Mouse (Mus musculus): ENCODE data around the gene Wdpcp. TPM values are rescaled to one million over a fixed set of nuclear protein-coding genes. Genes with fewer than 3 reads are reported as not detected.
"Not testable (repeated sequence)": the region's sequence is repeated elsewhere in the genome, so short reads cannot be mapped to it uniquely, and the experiment has no call there.

Gene Wdpcp
- not detected in 2 replicates for polyA plus RNA-seq (2012)

DNA sequence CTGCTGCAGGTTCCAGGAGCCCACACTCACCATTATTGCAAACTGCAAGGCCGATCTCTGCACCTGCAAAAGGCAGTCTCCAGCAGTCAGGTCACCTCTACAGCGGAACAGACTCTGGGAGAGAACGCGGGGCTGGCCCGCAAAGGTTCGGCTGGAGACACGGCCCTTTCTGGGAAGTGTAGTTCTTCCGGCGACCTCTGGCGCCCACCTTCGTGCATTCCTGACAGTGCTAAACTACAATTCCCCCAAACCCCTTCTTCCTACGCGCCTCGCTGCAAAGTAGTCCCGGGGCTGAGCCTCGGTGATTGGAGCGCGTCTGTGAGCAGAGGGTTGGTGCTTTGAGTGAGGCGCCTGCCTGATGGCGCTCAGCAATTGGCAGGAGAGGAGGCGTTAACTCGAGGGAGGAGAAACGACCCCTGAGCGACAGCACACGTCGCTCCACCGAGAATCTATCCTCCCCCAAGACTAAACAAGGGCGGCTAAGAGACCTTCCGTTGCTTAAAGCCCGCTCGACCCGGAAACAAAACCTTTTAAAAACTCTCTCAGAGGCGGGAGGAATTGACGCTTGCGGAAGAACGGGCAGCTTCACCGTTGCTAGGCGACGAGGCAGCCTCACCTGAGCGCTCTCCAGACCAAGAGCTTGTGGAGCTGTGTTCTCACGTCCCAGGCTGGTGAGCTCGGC, at the start of gene Wdpcp, which contains the start of gene Mdh1:
Gene Wdpcp, plus strand, starts transcription at position 536 of the 682 bp plus-strand sequence.
Gene Mdh1, minus strand, starts transcription at position 668 of the 682 bp plus-strand sequence.
- TF ChIP-seq GATA1 (IDR thresholded peaks at IDR 0.05; ENCODE audit: low read length) (no peak), TAL1 (IDR thresholded peaks at IDR 0.05; ENCODE audit: low read length) (no peak)
- Histone ChIP-seq H3K4me3 (replicated peaks) (peak within 1 kb of the TSS; percentile 68), H3K27me3 (ENCODE audit: control insufficient read depth) (no peaks in the 10 kb centered on the region), H3K36me3 (ENCODE audit: control insufficient read depth) (no peaks in the 10 kb centered on the region), H3K4me1 (ENCODE audit: control insufficient read depth) (peaks cover 31% of the 10 kb centered on the region), H3K9me3 (ENCODE audit: control insufficient read depth, low read length) (no peaks in the 10 kb centered on the region)

DNA sequence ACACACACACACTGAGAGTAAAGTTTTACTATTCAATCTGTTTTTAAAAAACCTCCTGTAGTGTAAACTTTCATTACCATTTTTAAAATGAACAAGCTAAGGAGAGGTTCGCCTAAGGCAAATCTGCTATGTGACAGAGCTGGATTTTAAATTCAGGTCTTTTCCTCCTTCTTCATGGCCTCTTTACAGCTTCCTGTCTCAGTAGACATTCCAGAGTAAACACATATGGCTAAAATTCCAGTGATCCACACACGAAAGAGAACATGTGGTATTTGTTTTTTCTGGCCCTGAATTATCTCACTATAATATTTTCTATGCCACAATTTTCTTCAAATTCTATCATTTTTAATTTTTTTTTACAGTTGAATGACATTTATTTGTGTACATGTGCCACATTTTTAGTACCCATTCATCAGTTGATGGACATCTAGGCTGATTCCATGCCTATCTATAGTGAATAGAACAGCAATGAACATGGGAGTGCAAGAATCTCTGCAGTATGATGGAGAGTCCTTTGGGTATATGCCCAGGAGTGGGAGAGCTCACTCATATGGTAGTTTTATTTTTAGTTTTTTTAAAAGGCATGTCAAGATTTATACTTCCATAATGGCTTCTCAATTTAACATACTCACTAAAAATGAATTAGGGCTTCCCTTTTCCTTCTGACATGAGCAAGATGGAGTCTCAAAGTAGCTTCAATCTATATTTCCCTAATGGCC, 43.2 kb upstream of the Wdpcp start:
- no peak overlapping the region for H3K4me3 ChIP-seq (replicated peaks)
- H3K9me3 ChIP-seq (ENCODE audit: control insufficient read depth, low read length): no peaks in the 10 kb centered on the region
- H3K27me3 ChIP-seq (ENCODE audit: control insufficient read depth): no peaks in the 10 kb centered on the region
- TF ChIP-seq TAL1 (IDR thresholded peaks at IDR 0.05; ENCODE audit: low read length): no peak
- TF ChIP-seq GATA1 (IDR thresholded peaks at IDR 0.05; ENCODE audit: low read length): no peak
- no peaks in the 10 kb centered on the region for H3K36me3 ChIP-seq (ENCODE audit: control insufficient read depth)
- no peaks in the 10 kb centered on the region for H3K4me1 ChIP-seq (ENCODE audit: control insufficient read depth)

DNA sequence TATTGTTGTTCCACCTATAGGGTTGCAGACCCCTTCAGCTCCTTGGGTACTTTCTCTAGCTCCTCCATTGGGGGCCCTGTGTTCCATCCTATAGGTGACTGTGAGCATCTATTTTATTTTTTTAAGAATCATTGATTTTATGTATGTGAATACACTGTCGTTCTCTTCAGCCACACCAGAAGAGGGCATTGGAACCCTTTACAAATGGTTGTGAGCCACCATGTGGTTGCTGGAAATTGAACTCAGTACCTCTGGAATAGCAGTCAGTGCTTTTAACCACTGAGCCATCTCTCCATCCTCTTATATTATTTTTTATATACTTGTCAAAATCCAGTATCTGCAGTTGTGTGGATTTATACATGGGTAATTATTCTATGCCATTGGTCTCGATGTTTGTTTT, 41.2 kb upstream of the Wdpcp start:
- H3K9me3 ChIP-seq (ENCODE audit: control insufficient read depth, low read length); H3K27me3 ChIP-seq (ENCODE audit: control insufficient read depth); H3K4me1 ChIP-seq (ENCODE audit: control insufficient read depth); H3K36me3 ChIP-seq (ENCODE audit: control insufficient read depth); H3K4me3 ChIP-seq (replicated peaks): not testable (repeated sequence)

DNA sequence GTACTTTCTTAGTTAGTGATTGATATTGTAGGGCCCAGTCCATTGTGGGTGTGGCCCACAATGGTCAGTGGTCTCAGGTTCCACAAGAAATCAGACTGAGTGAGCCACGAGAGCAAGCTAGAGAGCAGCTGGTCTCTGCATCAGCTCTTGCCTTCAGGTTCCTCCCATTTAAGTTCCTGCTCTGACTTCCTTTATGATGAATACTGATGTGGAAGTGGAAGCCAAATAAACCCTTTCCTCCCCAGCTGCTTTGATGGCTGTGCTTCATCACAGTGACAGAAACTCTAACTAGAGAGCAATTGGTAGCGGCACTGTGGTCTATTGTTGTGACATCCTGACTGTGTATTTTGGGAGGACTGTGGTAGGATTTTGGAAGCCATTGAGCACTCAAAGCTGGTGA, 32.0 kb upstream of the Wdpcp start:
- no peak for TF ChIP-seq GATA1 (IDR thresholded peaks at IDR 0.05; ENCODE audit: low read length)
- TF ChIP-seq TAL1 (IDR thresholded peaks at IDR 0.05; ENCODE audit: low read length): no peak
- H3K4me3 ChIP-seq (replicated peaks): no peak overlapping the region
- no peaks in the 10 kb centered on the region for H3K36me3 ChIP-seq (ENCODE audit: control insufficient read depth)
- no peaks in the 10 kb centered on the region for H3K4me1 ChIP-seq (ENCODE audit: control insufficient read depth)
- H3K9me3 ChIP-seq (ENCODE audit: control insufficient read depth, low read length): no peaks in the 10 kb centered on the region
- no peaks in the 10 kb centered on the region for H3K27me3 ChIP-seq (ENCODE audit: control insufficient read depth)

DNA sequence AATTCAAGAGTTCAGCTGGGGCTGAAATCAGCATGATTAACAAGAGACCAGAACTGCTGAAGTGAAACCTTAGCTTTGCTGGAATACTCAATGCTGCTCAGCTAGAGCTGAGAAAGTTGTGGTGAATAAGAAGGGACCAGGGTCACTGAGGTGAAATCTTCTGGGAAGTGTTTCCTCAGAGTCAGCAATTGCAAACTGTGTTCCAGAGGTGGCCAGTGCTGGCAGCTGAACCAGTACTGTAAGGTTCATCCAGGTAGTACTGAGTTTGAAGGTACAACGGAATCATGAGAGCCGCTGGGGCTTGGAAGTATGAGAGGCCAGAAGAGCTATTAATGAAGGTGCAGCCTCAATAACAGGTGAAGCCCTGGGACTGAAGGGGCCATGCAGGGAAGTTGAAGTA, 31.4 kb upstream of the Wdpcp start:
- TF ChIP-seq GATA1 (IDR thresholded peaks at IDR 0.05; ENCODE audit: low read length) (no peak), TAL1 (IDR thresholded peaks at IDR 0.05; ENCODE audit: low read length) (no peak)
- H3K4me1 ChIP-seq (ENCODE audit: control insufficient read depth): no peaks in the 10 kb centered on the region
- H3K9me3 ChIP-seq (ENCODE audit: control insufficient read depth, low read length): no peaks in the 10 kb centered on the region
- no peaks in the 10 kb centered on the region for H3K27me3 ChIP-seq (ENCODE audit: control insufficient read depth)
- H3K4me3 ChIP-seq (replicated peaks): no peak overlapping the region
- no peaks in the 10 kb centered on the region for H3K36me3 ChIP-seq (ENCODE audit: control insufficient read depth)

DNA sequence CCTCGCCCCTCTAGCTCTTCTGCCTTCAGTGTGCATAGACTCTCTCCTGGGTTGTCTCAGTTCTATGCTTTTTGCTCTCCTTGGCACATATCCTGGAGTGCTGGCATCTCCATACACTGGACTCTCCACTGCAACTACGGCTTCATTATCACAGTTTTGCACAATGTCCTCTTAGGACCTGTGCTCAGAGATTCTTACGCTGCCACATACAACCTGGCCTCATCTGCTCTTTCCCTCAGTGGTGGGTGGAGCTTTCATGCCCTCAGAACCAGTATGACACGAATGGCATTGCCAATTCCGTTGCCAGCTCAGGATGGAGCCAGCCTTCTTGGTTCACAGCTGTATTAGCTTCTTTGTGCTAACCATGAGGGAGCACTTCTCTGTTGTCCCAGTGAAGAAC, 29.3 kb upstream of the Wdpcp start:
- no peaks in the 10 kb centered on the region for H3K4me1 ChIP-seq (ENCODE audit: control insufficient read depth)
- H3K36me3 ChIP-seq (ENCODE audit: control insufficient read depth): no peaks in the 10 kb centered on the region
- no peak for TF ChIP-seq GATA1 (IDR thresholded peaks at IDR 0.05; ENCODE audit: low read length)
- TF ChIP-seq TAL1 (IDR thresholded peaks at IDR 0.05; ENCODE audit: low read length): no peak
- no peaks in the 10 kb centered on the region for H3K27me3 ChIP-seq (ENCODE audit: control insufficient read depth)
- H3K9me3 ChIP-seq (ENCODE audit: control insufficient read depth, low read length): no peaks in the 10 kb centered on the region
- H3K4me3 ChIP-seq (replicated peaks): no peak overlapping the region

DNA sequence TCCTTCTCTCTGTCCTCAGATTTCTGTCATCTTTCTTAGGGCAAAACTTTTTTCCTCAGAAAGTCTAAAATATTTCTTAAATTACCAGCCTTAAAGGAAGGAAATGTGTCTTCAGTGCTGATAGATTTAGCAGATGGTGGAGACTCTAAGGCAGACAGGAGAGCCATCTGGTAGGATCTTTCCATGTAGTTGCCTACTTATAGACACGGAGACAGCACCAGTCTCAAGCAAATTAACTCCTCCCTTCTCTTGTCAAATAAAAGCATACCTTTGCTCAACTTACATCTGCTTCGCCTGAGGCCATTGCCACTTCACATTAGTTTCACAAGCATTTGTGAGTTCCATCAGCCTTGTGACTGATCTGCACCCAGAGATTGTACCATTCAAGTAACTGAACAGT, 27.0 kb upstream of the Wdpcp start:
- Histone ChIP-seq H3K9me3 (ENCODE audit: control insufficient read depth, low read length) (no peaks in the 10 kb centered on the region), H3K27me3 (ENCODE audit: control insufficient read depth) (no peaks in the 10 kb centered on the region), H3K36me3 (ENCODE audit: control insufficient read depth) (no peaks in the 10 kb centered on the region), H3K4me3 (replicated peaks) (no peak overlapping the region), H3K4me1 (ENCODE audit: control insufficient read depth) (peaks cover 3% of the 10 kb centered on the region)
- no peak for TF ChIP-seq GATA1 (IDR thresholded peaks at IDR 0.05; ENCODE audit: low read length)
- TF ChIP-seq TAL1 (IDR thresholded peaks at IDR 0.05; ENCODE audit: low read length): no peak

DNA sequence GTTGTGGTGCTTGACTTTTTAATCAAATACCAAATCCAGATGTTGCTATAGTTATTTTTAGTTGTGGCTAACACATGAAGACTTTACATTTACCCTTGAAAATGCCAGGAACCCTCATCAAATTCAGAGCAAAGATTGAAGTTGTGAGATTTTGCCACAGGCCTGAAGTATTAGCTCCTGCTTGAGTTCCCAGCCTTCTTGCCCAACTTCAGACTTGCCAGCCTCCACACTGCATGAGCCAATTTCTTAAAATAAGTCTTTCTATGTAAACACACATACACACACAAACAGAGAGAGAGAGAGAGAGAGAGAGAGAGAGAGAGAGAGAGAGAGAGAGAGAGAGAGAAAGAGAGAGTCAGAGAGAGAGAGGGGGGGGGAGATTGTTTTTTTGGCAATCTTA, 26.1 kb upstream of the Wdpcp start:
- Histone ChIP-seq H3K36me3 (ENCODE audit: control insufficient read depth) (no peaks in the 10 kb centered on the region), H3K4me3 (replicated peaks) (no peak overlapping the region), H3K9me3 (ENCODE audit: control insufficient read depth, low read length) (no peaks in the 10 kb centered on the region), H3K4me1 (ENCODE audit: control insufficient read depth) (peaks cover 10% of the 10 kb centered on the region), H3K27me3 (ENCODE audit: control insufficient read depth) (no peaks in the 10 kb centered on the region)
- TF ChIP-seq GATA1 (IDR thresholded peaks at IDR 0.05; ENCODE audit: low read length) (no peak), TAL1 (IDR thresholded peaks at IDR 0.05; ENCODE audit: low read length) (no peak)

DNA sequence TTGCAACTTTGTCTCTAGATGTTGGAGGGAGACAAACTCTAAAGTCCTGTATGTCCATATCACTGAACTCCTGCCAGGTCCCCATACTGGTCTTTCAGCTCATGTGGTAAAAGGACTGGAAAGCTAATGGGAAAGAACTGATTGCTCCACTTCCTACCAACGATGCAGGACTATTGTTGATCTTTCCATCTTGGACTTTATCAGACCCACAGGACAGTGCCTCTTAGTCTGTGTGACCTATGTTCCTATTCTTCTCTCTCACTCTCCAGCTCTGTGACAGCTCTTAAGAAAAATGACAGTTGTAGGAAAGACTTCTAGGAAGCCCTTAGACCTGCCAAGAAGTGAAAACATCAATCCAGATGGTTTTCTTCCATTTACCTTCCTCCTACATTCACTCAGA, 25.4 kb upstream of the Wdpcp start:
- Histone ChIP-seq H3K9me3 (ENCODE audit: control insufficient read depth, low read length) (no peaks in the 10 kb centered on the region), H3K4me3 (replicated peaks) (no peak overlapping the region), H3K36me3 (ENCODE audit: control insufficient read depth) (no peaks in the 10 kb centered on the region), H3K27me3 (ENCODE audit: control insufficient read depth) (no peaks in the 10 kb centered on the region), H3K4me1 (ENCODE audit: control insufficient read depth) (peaks cover 10% of the 10 kb centered on the region)
- TF ChIP-seq GATA1 (IDR thresholded peaks at IDR 0.05; ENCODE audit: low read length): no peak
